Mouse (Mus musculus): ENCODE results near the gene Fbln1. TPM values are rescaled to one million over a fixed set of nuclear protein-coding genes. Genes with fewer than 3 reads are reported as not detected.
A peak's percentile ranks its signal among the peaks of the same experiment; 100 is the strongest.
"Not testable (repeated sequence)": the region's sequence is repeated elsewhere in the genome, so short reads cannot be mapped to it uniquely, and the experiment has no call there.

The Fbln1 gene
- polyA plus RNA-seq, 1 experiment = not detected

GRCm38 (mm10) chr15:85328455-85328854, 122.7 kb downstream of the Fbln1 start:
- TF ChIP-seq CTCF (IDR thresholded peaks at IDR 0.05; ENCODE audit: low read depth, low read length) = peak; percentile 41; the same call in 1 of the 2 replicates
- not testable (repeated sequence) for H3K27ac ChIP-seq (ENCODE audit: insufficient read depth, low read depth, low read length); H3K4me3 ChIP-seq (ENCODE audit: insufficient read depth, low read length)
- peaks cover 14% of the 10 kb centered on the region for H3K4me1 ChIP-seq (ENCODE audit: control insufficient read depth, insufficient read depth, low read length)

- TF ChIP-seq POLR2A (IDR thresholded peaks at IDR 0.05; ENCODE audit: borderline replicate concordance, low read depth, low read length) = no peak
- TF ChIP-seq CTCF (IDR thresholded peaks at IDR 0.05; ENCODE audit: low read depth, low read length) = no peak
- Histone ChIP-seq H3K27ac (ENCODE audit: insufficient read depth, low read depth, low read length) (no peak overlapping the region), H3K4me1 (ENCODE audit: control insufficient read depth, insufficient read depth, low read length) (peaks cover 14% of the 10 kb centered on the region), H3K4me3 (ENCODE audit: insufficient read depth, low read length) (no peak overlapping the region)
Observed at GRCm38 (mm10) chr15:85329096-85329495, 123.3 kb downstream of the Fbln1 start.

- no peak overlapping the region for H3K4me3 ChIP-seq (ENCODE audit: insufficient read depth, low read length)
- H3K4me1 ChIP-seq (ENCODE audit: control insufficient read depth, insufficient read depth, low read length) = peaks cover 13% of the 10 kb centered on the region
- TF ChIP-seq CTCF (IDR thresholded peaks at IDR 0.05; ENCODE audit: low read depth, low read length) (no peak), POLR2A (IDR thresholded peaks at IDR 0.05; ENCODE audit: borderline replicate concordance, low read depth, low read length) (no peak)
- no peak overlapping the region for H3K27ac ChIP-seq (ENCODE audit: insufficient read depth, low read depth, low read length)
Observed at GRCm38 (mm10) chr15:85330024-85330423, 124.3 kb downstream of the Fbln1 start.

GRCm38 (mm10) chr15:85333511-85333910, 127.8 kb downstream of the Fbln1 start:
- H3K4me3 ChIP-seq (ENCODE audit: insufficient read depth, low read length); H3K4me1 ChIP-seq (ENCODE audit: control insufficient read depth, insufficient read depth, low read length); H3K27ac ChIP-seq (ENCODE audit: insufficient read depth, low read depth, low read length): not testable (repeated sequence)

GRCm38 (mm10) chr15:85334234-85334633, 128.5 kb downstream of the Fbln1 start:
- TF ChIP-seq POLR2A (IDR thresholded peaks at IDR 0.05; ENCODE audit: borderline replicate concordance, low read depth, low read length) (no peak), CTCF (IDR thresholded peaks at IDR 0.05; ENCODE audit: low read depth, low read length) (no peak)
- Histone ChIP-seq H3K27ac (ENCODE audit: insufficient read depth, low read depth, low read length) (no peak overlapping the region), H3K4me3 (ENCODE audit: insufficient read depth, low read length) (no peak overlapping the region), H3K4me1 (ENCODE audit: control insufficient read depth, insufficient read depth, low read length) (peaks cover 14% of the 10 kb centered on the region)

GRCm38 (mm10) chr15:85335671-85336300, 130.0 kb downstream of the Fbln1 start, which contains the start of gene Atxn10:
Gene Atxn10, plus strand, starts transcription at chr15:85336245.
- Histone ChIP-seq H3K27ac (ENCODE audit: insufficient read depth, low read depth, low read length) (peak within 1 kb of the TSS; percentile 91), H3K4me1 (ENCODE audit: control insufficient read depth, insufficient read depth, low read length) (peaks cover 14% of the 10 kb centered on the region), H3K4me3 (ENCODE audit: insufficient read depth, low read length) (peak within 1 kb of the TSS; percentile 77)
- TF ChIP-seq POLR2A (IDR thresholded peaks at IDR 0.05; ENCODE audit: borderline replicate concordance, low read depth, low read length) = no peak
- no peak for TF ChIP-seq CTCF (IDR thresholded peaks at IDR 0.05; ENCODE audit: low read depth, low read length)

Other genes starting within 250 kb of the Fbln1 start
- 132 and 141 TPM in 2 replicates for gene 5031439G07Rik, start 217.4 kb upstream of the Fbln1 start, polyA plus RNA-seq (2012; ENCODE audit: insufficient read depth, insufficient read length, missing spikeins)
- gene Upk3a, start 188.8 kb upstream of the Fbln1 start, polyA plus RNA-seq (2012; ENCODE audit: insufficient read depth, insufficient read length, missing spikeins) = not detected in 2 replicates
- gene Fam118a, start 177.0 kb upstream of the Fbln1 start, polyA plus RNA-seq (2012; ENCODE audit: insufficient read depth, insufficient read length, missing spikeins) = 7.5 and 10.1 TPM in 2 replicates
- not detected in 2 replicates for gene Smc1b, start 74.0 kb upstream of the Fbln1 start, polyA plus RNA-seq (2012; ENCODE audit: insufficient read depth, insufficient read length, missing spikeins)
- gene Ribc2, start 73.9 kb upstream of the Fbln1 start, polyA plus RNA-seq (2012; ENCODE audit: insufficient read depth, insufficient read length, missing spikeins) = not detected in 2 replicates
- gene Atxn10, start 130.3 kb downstream of the Fbln1 start, polyA plus RNA-seq (2012; ENCODE audit: insufficient read depth, insufficient read length, missing spikeins) = 62.0 and 70.2 TPM in 2 replicates

Data from bone marrow macrophage, adult 2 months (primary cell).